Mouse (Mus musculus): ENCODE results near the gene Coro2a.

DNA sequence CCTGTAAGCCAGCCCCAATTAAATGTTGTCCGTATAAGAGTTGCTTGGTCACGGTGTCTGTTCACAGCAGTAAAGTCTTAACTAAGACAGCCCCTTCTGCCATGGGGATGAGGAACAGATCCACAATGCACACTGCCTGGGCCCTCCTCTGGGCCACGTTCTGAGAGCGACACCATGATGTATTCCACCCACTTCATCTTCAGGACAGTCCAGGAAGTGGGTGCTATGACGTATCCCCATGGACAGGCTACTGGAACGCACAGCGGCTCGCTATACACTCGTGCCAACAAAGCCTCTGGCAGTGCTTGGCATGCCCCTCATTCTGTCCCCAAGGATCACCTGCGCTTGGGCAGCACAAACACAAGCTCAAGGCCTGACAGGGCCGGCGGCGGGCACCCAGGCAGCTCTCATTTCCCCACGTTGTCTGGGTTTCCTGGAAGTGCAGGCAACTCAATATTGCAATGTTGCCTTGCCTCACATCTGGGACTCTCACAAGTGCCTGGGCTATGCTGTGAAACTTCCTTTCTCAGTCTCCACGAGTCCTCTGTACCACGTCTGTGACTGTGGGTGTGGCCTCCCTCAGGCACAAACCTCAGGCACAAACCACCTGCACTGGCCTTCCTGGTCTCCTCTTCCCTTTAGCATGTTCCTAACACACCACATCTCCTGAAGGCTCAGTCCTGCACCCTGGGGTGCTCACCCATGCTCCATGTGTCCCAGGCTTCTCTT lies 33.9 kb upstream of the Coro2a start:
- no peak for TF ChIP-seq CTCF (IDR thresholded peaks at IDR 0.05; ENCODE audit: extremely low read depth, insufficient read depth, insufficient read length, insufficient replicate concordance)
- TF ChIP-seq POLR2A (IDR thresholded peaks at IDR 0.05; ENCODE audit: low read depth, low read length): no peak
